Mouse (Mus musculus): Measurements from ENCODE around the gene Shank1.

The Shank1 gene

GRCm38 (mm10) chr7:44373460-44373859, 63.4 kb downstream of the Shank1 start:
- WGBS = 12% methylated on average over 7 of the region's 7 CpGs

GRCm38 (mm10) chr7:44373889-44374652, 64.0 kb downstream of the Shank1 start:
- WGBS = under 1% methylated on average over 19 of the region's 19 CpGs

- WGBS = 4% methylated on average over 5 of the region's 5 CpGs
Measured at GRCm38 (mm10) chr7:44374756-44375155, 64.7 kb downstream of the Shank1 start.

- WGBS = 22% methylated on average over 10 of the region's 10 CpGs
Measured at GRCm38 (mm10) chr7:44375207-44375606, 65.2 kb downstream of the Shank1 start.

GRCm38 (mm10) chr7:44375793-44376192, 65.7 kb downstream of the Shank1 start:
- 75% methylated on average over 3 of the region's 3 CpGs for WGBS

- 32% methylated on average over 4 of the region's 4 CpGs for WGBS
Measured at GRCm38 (mm10) chr7:44378290-44378689, 68.2 kb downstream of the Shank1 start.

GRCm38 (mm10) chr7:44382541-44382940, 72.5 kb downstream of the Shank1 start:
- WGBS = 24% methylated on average over 12 of the region's 12 CpGs

- WGBS = under 1% methylated on average over 30 of the region's 33 CpGs
Measured at GRCm38 (mm10) chr7:44383980-44384715, 74.1 kb downstream of the Shank1 start, which contains the start of gene Syt3. Gene Syt3, plus strand, starts transcription at chr7:44384102.

GRCm38 (mm10) chr7:44384716-44385059, 74.6 kb downstream of the Shank1 start:
- WGBS = 2% methylated on average over 17 of the region's 17 CpGs

GRCm38 (mm10) chr7:44385720-44386119, 75.7 kb downstream of the Shank1 start, which contains the start of gene 1700008O03Rik:
Gene 1700008O03Rik, minus strand, starts transcription at chr7:44385820.
- WGBS = 83% methylated on average over 12 of the region's 12 CpGs

GRCm38 (mm10) chr7:44391831-44392230, 81.8 kb downstream of the Shank1 start:
- WGBS = 87% methylated on average over 4 of the region's 4 CpGs

- 88% methylated on average over 14 of the region's 14 CpGs for WGBS
Measured at GRCm38 (mm10) chr7:44392341-44392740, 82.3 kb downstream of the Shank1 start.

GRCm38 (mm10) chr7:44393284-44393683, 83.2 kb downstream of the Shank1 start:
- WGBS = 93% methylated on average over 17 of the region's 17 CpGs

GRCm38 (mm10) chr7:44398570-44398969, 88.5 kb downstream of the Shank1 start:
- 24% methylated on average over 3 of the region's 3 CpGs for WGBS

GRCm38 (mm10) chr7:44401673-44402072, 91.6 kb downstream of the Shank1 start:
- WGBS = 80% methylated on average over 6 of the region's 6 CpGs

GRCm38 (mm10) chr7:44405346-44406014, 95.4 kb downstream of the Shank1 start:
- 1% methylated on average over 27 of the region's 27 CpGs for WGBS

- WGBS = 1% methylated on average over 5 of the region's 5 CpGs
Measured at GRCm38 (mm10) chr7:44406015-44406355, 95.9 kb downstream of the Shank1 start.

All from cerebral cortex, adult 2 months (tissue).